Mouse (Mus musculus): ENCODE measurements around the gene Nupr1. TPM values are rescaled to one million over a fixed set of nuclear protein-coding genes. Genes with fewer than 3 reads are reported as not detected.

Nupr1 gene
- total and polyA plus RNA-seq, 3 experiments: 1.1 to 13.4 (median 11.1) TPM

DNA sequence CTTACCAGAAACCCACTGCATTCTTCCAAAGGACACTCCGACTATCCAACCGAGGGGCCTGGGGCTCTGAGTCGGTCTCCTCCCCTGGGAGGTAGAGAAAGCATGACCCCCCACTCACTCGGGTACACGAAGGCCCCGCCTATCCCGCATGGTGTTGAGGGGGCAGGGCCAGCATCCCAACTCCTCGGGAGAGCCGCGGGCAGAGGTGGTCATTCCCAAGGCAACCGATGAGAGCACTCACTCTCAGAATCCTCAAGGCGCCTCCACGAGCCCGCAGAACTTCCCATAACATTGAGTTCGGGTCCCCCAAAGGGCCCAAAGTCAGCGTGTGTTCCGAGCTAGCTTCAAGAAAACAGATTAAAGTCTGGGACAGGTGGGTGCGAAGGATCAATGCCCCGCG is 47.9 kb downstream of the Nupr1 start:
- no peak for ATAC-seq (ENCODE audit: extremely low read depth, insufficient number of reproducible peaks, low FRiP score, poor library complexity, severe bottlenecking)
- peak overlapping the region; percentile 72 for H3K4me3 ChIP-seq (ENCODE audit: low read depth, low read length)
- peaks cover 24% of the 10 kb centered on the region for H3K27me3 ChIP-seq (ENCODE audit: insufficient read depth, low read length)
- H3K9me3 ChIP-seq (replicated peaks): no peaks in the 10 kb centered on the region
- no peak for DNase-seq (ENCODE audit: low spot score)
- H3K36me3 ChIP-seq (replicated peaks): peaks cover 42% of the 10 kb centered on the region
- H3K4me1 ChIP-seq (ENCODE audit: insufficient read depth, low read depth, low read length): peaks cover 53% of the 10 kb centered on the region
- no peak for TF ChIP-seq TAL1 (conservative IDR thresholded peaks at IDR 0.05; ENCODE audit: low read depth, low read length)
- no peak for TF ChIP-seq CTCF (IDR thresholded peaks at IDR 0.05; ENCODE audit: low read depth, low read length)
- no peak for TF ChIP-seq GATA1 (IDR thresholded peaks at IDR 0.05; ENCODE audit: borderline replicate concordance, low read length)
- no peak for TF ChIP-seq GATA2 (IDR thresholded peaks at IDR 0.05; ENCODE audit: borderline replicate concordance, low read depth, low read length)
- TF ChIP-seq POLR2AphosphoS5 (IDR thresholded peaks at IDR 0.05; ENCODE audit: insufficient replicate concordance, low read depth, low read length): no peak

DNA sequence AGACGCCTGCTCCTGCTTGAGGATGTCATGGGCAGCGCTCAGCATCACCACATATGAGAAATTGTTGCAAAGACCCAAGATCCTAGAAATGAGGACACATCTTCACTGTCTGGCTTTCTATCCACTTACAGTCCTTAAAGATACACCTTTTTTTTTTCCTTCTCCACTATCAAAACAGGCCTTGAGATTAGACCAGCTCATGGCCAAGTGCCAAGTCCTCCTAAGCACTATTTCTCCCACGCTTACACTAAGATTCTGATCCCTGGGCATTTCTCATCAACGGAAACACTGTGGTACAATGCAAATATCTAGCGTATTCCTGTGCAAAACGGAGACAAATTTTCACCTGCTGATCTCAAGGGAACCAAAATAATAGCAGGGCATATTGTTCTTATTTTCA is 49.0 kb downstream of the Nupr1 start:
- DNase-seq (ENCODE audit: low spot score): no peak

DNA sequence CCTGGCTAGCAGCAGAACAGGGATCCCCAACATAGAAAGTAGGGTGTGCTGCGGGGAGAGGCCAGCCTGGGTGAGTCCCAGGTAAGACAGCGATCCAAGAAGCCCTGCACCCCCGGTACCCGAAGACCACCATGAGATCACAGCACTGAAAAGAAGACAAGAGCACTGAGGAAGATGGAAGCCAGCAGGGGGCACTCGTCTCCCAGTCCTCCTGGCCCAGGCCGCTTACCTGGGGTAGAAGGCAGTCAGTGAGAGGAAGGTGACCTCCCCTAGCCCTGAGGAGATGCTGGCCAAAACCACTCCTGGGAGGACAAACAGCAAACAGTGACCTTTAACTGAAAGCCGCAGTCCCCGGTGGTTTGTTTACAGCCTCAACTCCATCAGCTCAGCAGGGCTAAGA is 51.5 kb downstream of the Nupr1 start:
- ATAC-seq (ENCODE audit: extremely low read depth, insufficient number of reproducible peaks, low FRiP score, poor library complexity, severe bottlenecking): no peak
- Histone ChIP-seq H3K4me3 (ENCODE audit: low read depth, low read length) (no peak overlapping the region), H3K9me3 (replicated peaks) (no peaks in the 10 kb centered on the region), H3K36me3 (replicated peaks) (peaks cover 73% of the 10 kb centered on the region), H3K27me3 (ENCODE audit: insufficient read depth, low read length) (no peaks in the 10 kb centered on the region), H3K4me1 (ENCODE audit: insufficient read depth, low read depth, low read length) (peaks cover 33% of the 10 kb centered on the region)
- TF ChIP-seq TAL1 (conservative IDR thresholded peaks at IDR 0.05; ENCODE audit: low read depth, low read length) (no peak), CTCF (IDR thresholded peaks at IDR 0.05; ENCODE audit: low read depth, low read length) (peak; percentile 39; the same call in 1 of the 2 replicates)
- DNase-seq (ENCODE audit: low spot score): peak; percentile 30

More for the DNA sequence above, 49.0 kb downstream of the Nupr1 start:
- H3K27me3 ChIP-seq (ENCODE audit: insufficient read depth, low read length): peaks cover 13% of the 10 kb centered on the region
- no peak for TF ChIP-seq GATA2 (IDR thresholded peaks at IDR 0.05; ENCODE audit: borderline replicate concordance, low read depth, low read length)
- no peaks in the 10 kb centered on the region for H3K9me3 ChIP-seq (replicated peaks)
- peaks cover 52% of the 10 kb centered on the region for H3K36me3 ChIP-seq (replicated peaks)
- ATAC-seq (ENCODE audit: extremely low read depth, insufficient number of reproducible peaks, low FRiP score, poor library complexity, severe bottlenecking): no peak
- peaks cover 50% of the 10 kb centered on the region for H3K4me1 ChIP-seq (ENCODE audit: insufficient read depth, low read depth, low read length)
- H3K4me3 ChIP-seq (ENCODE audit: low read depth, low read length): no peak overlapping the region

DNA sequence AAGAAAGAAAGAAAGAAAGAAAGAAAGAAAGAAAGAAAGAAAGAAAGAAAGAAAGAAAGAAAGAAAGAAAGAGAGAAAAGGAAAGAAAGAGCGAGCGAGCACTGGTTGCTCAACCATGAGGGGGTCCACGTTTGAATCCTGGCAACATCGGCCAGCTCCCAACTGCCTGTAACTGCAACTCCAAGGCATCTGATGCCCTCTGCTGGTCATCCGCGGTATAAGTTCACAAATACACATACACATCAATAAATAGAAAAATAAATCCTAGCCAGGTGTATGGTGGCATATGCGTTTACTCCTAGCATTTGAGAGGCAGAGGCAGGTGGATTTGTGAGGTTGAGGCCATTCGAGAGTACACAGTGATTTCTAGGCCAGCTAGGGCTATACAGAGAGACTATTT is 53.7 kb downstream of the Nupr1 start:
- Histone ChIP-seq H3K9me3 (replicated peaks) (no peaks in the 10 kb centered on the region), H3K4me1 (ENCODE audit: insufficient read depth, low read depth, low read length) (peaks cover 15% of the 10 kb centered on the region; the same call in 1 of the 2 replicates), H3K4me3 (ENCODE audit: low read depth, low read length) (no peak overlapping the region), H3K36me3 (replicated peaks) (peaks cover 91% of the 10 kb centered on the region), H3K27me3 (ENCODE audit: insufficient read depth, low read length) (no peaks in the 10 kb centered on the region)
- peak; percentile 30 for DNase-seq (ENCODE audit: low spot score)
- TF ChIP-seq TAL1 (conservative IDR thresholded peaks at IDR 0.05; ENCODE audit: low read depth, low read length) (no peak), GATA2 (IDR thresholded peaks at IDR 0.05; ENCODE audit: borderline replicate concordance, low read depth, low read length) (no peak), CTCF (IDR thresholded peaks at IDR 0.05; ENCODE audit: low read depth, low read length) (peak; percentile 66)
- ATAC-seq (ENCODE audit: extremely low read depth, insufficient number of reproducible peaks, low FRiP score, poor library complexity, severe bottlenecking): no peak

Other genes with a start within 250 kb of the Nupr1 start
Only the 20 nearest of the 26 such genes appear.
- gene Atp2a1, start 167.8 kb downstream of the Nupr1 start, total RNA-seq (2014; fragmentation: Nextera tagmentation): 0.29 TPM in 1 of 2 replicates, not detected in the other
- gene Atp2a1, start 167.8 kb downstream of the Nupr1 start, total RNA-seq (2017): not detected in 2 replicates
- gene Atp2a1, start 167.8 kb downstream of the Nupr1 start, polyA plus RNA-seq (2012): 0.02 TPM in 1 of 2 replicates, not detected in the other
- 24.0 and 24.6 TPM in 2 replicates for gene Sh2b1, start 155.4 kb downstream of the Nupr1 start, total RNA-seq (2014; fragmentation: Nextera tagmentation)
- gene Sh2b1, start 155.4 kb downstream of the Nupr1 start, total RNA-seq (2017): 8.3 and 8.9 TPM in 2 replicates
- 55.6 and 61.5 TPM in 2 replicates for gene Sh2b1, start 155.4 kb downstream of the Nupr1 start, polyA plus RNA-seq (2012)
- 89.3 and 123 TPM in 2 replicates for gene Tufm, start 143.5 kb downstream of the Nupr1 start, total RNA-seq (2014; fragmentation: Nextera tagmentation)
- 80.3 and 81.9 TPM in 2 replicates for gene Tufm, start 143.5 kb downstream of the Nupr1 start, total RNA-seq (2017)
- 59.4 and 126 TPM in 2 replicates for gene Tufm, start 143.5 kb downstream of the Nupr1 start, polyA plus RNA-seq (2012)
- 301 and 400 TPM in 2 replicates for gene Atxn2l, start 127.4 kb downstream of the Nupr1 start, total RNA-seq (2014; fragmentation: Nextera tagmentation)
- gene Atxn2l, start 127.4 kb downstream of the Nupr1 start, total RNA-seq (2017): 27.8 and 32.0 TPM in 2 replicates
- 843 and 964 TPM in 2 replicates for gene Atxn2l, start 127.4 kb downstream of the Nupr1 start, polyA plus RNA-seq (2012)
- gene Eif3c, start 64.5 kb downstream of the Nupr1 start, total RNA-seq (2014; fragmentation: Nextera tagmentation): 580 and 606 TPM in 2 replicates
- 211 and 235 TPM in 2 replicates for gene Eif3c, start 64.5 kb downstream of the Nupr1 start, total RNA-seq (2017)
- gene Eif3c, start 64.5 kb downstream of the Nupr1 start, polyA plus RNA-seq (2012): 103 and 114 TPM in 2 replicates
- gene Apobr, start 45.9 kb downstream of the Nupr1 start, total RNA-seq (2014; fragmentation: Nextera tagmentation): 1.3 and 3.7 TPM in 2 replicates
- 4.4 and 5.5 TPM in 2 replicates for gene Apobr, start 45.9 kb downstream of the Nupr1 start, total RNA-seq (2017)
- gene Apobr, start 45.9 kb downstream of the Nupr1 start, polyA plus RNA-seq (2012): 4.8 and 4.9 TPM in 2 replicates
- 27.9 and 35.1 TPM in 2 replicates for gene Cln3, start 45.0 kb downstream of the Nupr1 start, total RNA-seq (2014; fragmentation: Nextera tagmentation)
- 49.9 and 52.7 TPM in 2 replicates for gene Cln3, start 45.0 kb downstream of the Nupr1 start, total RNA-seq (2017)
- 10.9 and 15.4 TPM in 2 replicates for gene Cln3, start 45.0 kb downstream of the Nupr1 start, polyA plus RNA-seq (2012)
- not detected in 2 replicates for gene Il27, start 35.9 kb downstream of the Nupr1 start, total RNA-seq (2014; fragmentation: Nextera tagmentation)
- gene Il27, start 35.9 kb downstream of the Nupr1 start, total RNA-seq (2017): not detected in 2 replicates
- gene Il27, start 35.9 kb downstream of the Nupr1 start, polyA plus RNA-seq (2012): not detected in 2 replicates
- gene Sgf29, start 18.4 kb upstream of the Nupr1 start, total RNA-seq (2014; fragmentation: Nextera tagmentation): 159 and 175 TPM in 2 replicates
- 36.8 and 57.3 TPM in 2 replicates for gene Sgf29, start 18.4 kb upstream of the Nupr1 start, total RNA-seq (2017)
- 61.3 and 124 TPM in 2 replicates for gene Sgf29, start 18.4 kb upstream of the Nupr1 start, polyA plus RNA-seq (2012)
- not detected in 2 replicates for gene Sult1a1, start 45.6 kb upstream of the Nupr1 start, total RNA-seq (2014; fragmentation: Nextera tagmentation)
- 0.12 and 0.33 TPM in 2 replicates for gene Sult1a1, start 45.6 kb upstream of the Nupr1 start, total RNA-seq (2017)
- not detected in 2 replicates for gene Sult1a1, start 45.6 kb upstream of the Nupr1 start, polyA plus RNA-seq (2012)
- 77.5 and 93.8 TPM in 2 replicates for gene Bola2, start 64.5 kb upstream of the Nupr1 start, total RNA-seq (2014; fragmentation: Nextera tagmentation)
- gene Bola2, start 64.5 kb upstream of the Nupr1 start, total RNA-seq (2017): 117 and 161 TPM in 2 replicates
- 189 and 303 TPM in 2 replicates for gene Bola2, start 64.5 kb upstream of the Nupr1 start, polyA plus RNA-seq (2012)
- gene Slx1b, start 64.9 kb upstream of the Nupr1 start, total RNA-seq (2014; fragmentation: Nextera tagmentation): 3.5 and 3.8 TPM in 2 replicates
- 4.5 and 7.0 TPM in 2 replicates for gene Slx1b, start 64.9 kb upstream of the Nupr1 start, total RNA-seq (2017)
- 4.9 and 8.1 TPM in 2 replicates for gene Slx1b, start 64.9 kb upstream of the Nupr1 start, polyA plus RNA-seq (2012)
- 36.0 and 50.1 TPM in 2 replicates for gene Coro1a, start 76.9 kb upstream of the Nupr1 start, total RNA-seq (2014; fragmentation: Nextera tagmentation)
- gene Coro1a, start 76.9 kb upstream of the Nupr1 start, total RNA-seq (2017): 162 and 174 TPM in 2 replicates
- gene Coro1a, start 76.9 kb upstream of the Nupr1 start, polyA plus RNA-seq (2012): 178 and 186 TPM in 2 replicates
- 66.4 and 91.6 TPM in 2 replicates for gene Mapk3, start 128.7 kb upstream of the Nupr1 start, total RNA-seq (2014; fragmentation: Nextera tagmentation)
- 18.2 and 18.4 TPM in 2 replicates for gene Mapk3, start 128.7 kb upstream of the Nupr1 start, total RNA-seq (2017)
- gene Mapk3, start 128.7 kb upstream of the Nupr1 start, polyA plus RNA-seq (2012): 65.1 and 68.8 TPM in 2 replicates
- gene Gdpd3, start 135.5 kb upstream of the Nupr1 start, total RNA-seq (2014; fragmentation: Nextera tagmentation): 28.9 and 29.9 TPM in 2 replicates
- 15.4 and 17.9 TPM in 2 replicates for gene Gdpd3, start 135.5 kb upstream of the Nupr1 start, total RNA-seq (2017)
- 4.9 and 6.1 TPM in 2 replicates for gene Gdpd3, start 135.5 kb upstream of the Nupr1 start, polyA plus RNA-seq (2012)
- gene Ypel3, start 146.1 kb upstream of the Nupr1 start, total RNA-seq (2014; fragmentation: Nextera tagmentation): 41.6 and 86.7 TPM in 2 replicates
- 20.2 and 23.1 TPM in 2 replicates for gene Ypel3, start 146.1 kb upstream of the Nupr1 start, total RNA-seq (2017)
- 78.1 and 78.3 TPM in 2 replicates for gene Ypel3, start 146.1 kb upstream of the Nupr1 start, polyA plus RNA-seq (2012)
- gene Tbx6, start 150.6 kb upstream of the Nupr1 start, total RNA-seq (2014; fragmentation: Nextera tagmentation): 2.5 and 8.4 TPM in 2 replicates
- gene Tbx6, start 150.6 kb upstream of the Nupr1 start, total RNA-seq (2017): 0.11 and 0.29 TPM in 2 replicates
- 0.85 and 1.1 TPM in 2 replicates for gene Tbx6, start 150.6 kb upstream of the Nupr1 start, polyA plus RNA-seq (2012)
- 126 and 176 TPM in 2 replicates for gene Ppp4c, start 161.6 kb upstream of the Nupr1 start, total RNA-seq (2014; fragmentation: Nextera tagmentation)
- gene Ppp4c, start 161.6 kb upstream of the Nupr1 start, total RNA-seq (2017): 186 and 199 TPM in 2 replicates
- gene Ppp4c, start 161.6 kb upstream of the Nupr1 start, polyA plus RNA-seq (2012): 169 and 192 TPM in 2 replicates
- gene Fam57b, start 166.8 kb upstream of the Nupr1 start, total RNA-seq (2014; fragmentation: Nextera tagmentation): not detected in 2 replicates
- gene Fam57b, start 166.8 kb upstream of the Nupr1 start, total RNA-seq (2017): 0.05 TPM in 1 of 2 replicates, not detected in the other
- 0.02 and 0.06 TPM in 2 replicates for gene Fam57b, start 166.8 kb upstream of the Nupr1 start, polyA plus RNA-seq (2012)
- gene 4930451I11Rik, start 200.8 kb upstream of the Nupr1 start, total RNA-seq (2014; fragmentation: Nextera tagmentation): not detected in 2 replicates
- gene 4930451I11Rik, start 200.8 kb upstream of the Nupr1 start, total RNA-seq (2017): not detected in 2 replicates
- gene 4930451I11Rik, start 200.8 kb upstream of the Nupr1 start, polyA plus RNA-seq (2012): not detected in 2 replicates

All from G1E (cell line).